Comparison of ENCODE assay signal across 8 mouse cellular contexts in the genomic region with DNA sequence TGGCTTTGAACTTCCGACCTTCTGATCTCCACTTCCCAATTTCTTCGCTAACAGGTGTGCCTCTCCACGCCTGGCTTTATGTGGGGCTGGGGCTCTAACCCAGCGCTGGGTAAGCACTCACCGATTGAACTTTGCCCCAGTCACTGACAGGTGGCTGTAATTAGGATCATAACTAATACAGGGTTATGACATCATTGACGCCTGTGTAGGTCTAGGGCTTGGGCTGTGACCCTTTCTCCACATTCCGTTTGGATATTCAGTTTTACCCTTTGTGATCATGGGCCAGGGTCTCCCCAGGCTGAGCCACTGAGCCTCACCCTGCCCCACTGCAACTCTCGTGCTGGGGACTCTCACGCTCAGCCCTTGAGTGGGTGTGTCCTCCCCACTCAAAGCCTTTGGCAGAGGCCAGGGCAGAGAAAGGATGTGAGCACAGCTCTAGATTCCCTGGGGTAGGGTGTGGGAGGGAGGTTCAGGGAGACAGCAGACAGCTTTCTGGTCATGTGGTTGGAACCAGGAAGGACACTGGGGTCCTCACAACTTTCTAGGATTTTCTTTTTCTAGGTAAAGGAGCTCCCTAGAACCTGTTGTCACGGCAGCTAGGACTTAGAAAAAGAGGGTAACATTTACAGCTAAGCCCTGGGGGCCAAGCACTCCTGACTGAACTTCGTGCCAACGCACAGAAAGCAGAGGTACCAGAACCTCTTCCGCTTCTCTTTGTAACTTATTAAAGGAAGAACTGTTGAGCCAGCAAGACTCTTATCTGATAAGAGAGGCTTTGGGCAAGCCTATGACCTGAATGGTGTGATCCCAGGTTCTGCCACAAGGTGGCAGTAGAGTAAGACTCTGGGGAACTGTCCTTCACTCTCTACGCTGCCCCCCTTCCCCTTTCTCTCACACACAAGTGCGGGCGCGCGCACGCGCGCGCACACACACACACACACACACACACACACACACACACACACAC. TPM values are rescaled to one million over a fixed set of nuclear protein-coding genes. Genes with fewer than 3 reads are reported as not detected.
DNase-seq lines count a peak whose midpoint lies in the region; ATAC-seq and TF ChIP-seq lines count a peak whose summit lies in the region.

No protein-coding gene starts in this region.

- H3K27me3 ChIP-seq in heart, embryonic 14.5 days (ENCODE audit: control insufficient read depth, insufficient read depth, low read length) = no peaks in the 10 kb centered on the region
- no peaks in the 10 kb centered on the region for H3K27me3 ChIP-seq in liver, embryonic 14.5 days (ENCODE audit: control insufficient read depth, insufficient read depth, low read length)
- no peaks in the 10 kb centered on the region for H3K27me3 ChIP-seq in neural tube, embryonic 11.5 days (ENCODE audit: control insufficient read depth, insufficient read depth, low read length)
- no peaks in the 10 kb centered on the region for H3K27me3 ChIP-seq in stomach, embryonic 16.5 days (ENCODE audit: control insufficient read depth, insufficient read depth, low read length)

- peaks cover 0 to 5% of the 10 kb centered on the region in 2 experiments; a peak in 1 of 4 replicates for H3K4me1 ChIP-seq in heart, embryonic 14.5 days (ENCODE audit: control insufficient read depth in 2 of 2, insufficient read depth in 2 of 2, low read length in 2 of 2)
- H3K4me1 ChIP-seq in liver, embryonic 14.5 days (replicated peaks; ENCODE audit: control insufficient read depth in 2 of 2, insufficient read depth in 2 of 2, low read length in 1 of 2) = peaks cover 0 to 3% of the 10 kb centered on the region in 2 experiments; a peak in 1 of 4 replicates
- no peaks in the 10 kb centered on the region for H3K4me1 ChIP-seq in neural tube, embryonic 11.5 days (ENCODE audit: control insufficient read depth, insufficient read depth, low read length)
- H3K4me1 ChIP-seq in stomach, embryonic 16.5 days (ENCODE audit: control insufficient read depth, insufficient read depth, low read length) = peaks cover 5% of the 10 kb centered on the region; the same call in 1 of the 2 replicates

- WGBS in heart, embryonic 14.5 days = 52% methylated on average over 14 of the region's 22 CpGs
- 39% methylated on average over 18 of the region's 22 CpGs for WGBS in liver, embryonic 14.5 days (ENCODE audit: insufficient replicate concordance)
- WGBS in neural tube, embryonic 11.5 days = 41% methylated on average over 21 of the region's 22 CpGs
- WGBS in stomach, embryonic 16.5 days = 29% methylated on average over 22 of the region's 22 CpGs

- no peak overlapping the region for H3K4me3 ChIP-seq in heart, embryonic 14.5 days (ENCODE audit: control insufficient read depth in 1 of 2, insufficient read depth in 1 of 2, low read depth in 1 of 2, low read length in 2 of 2)
- H3K4me3 ChIP-seq in liver, embryonic 14.5 days (ENCODE audit: insufficient read depth in 1 of 2, low read depth in 2 of 2, low read length in 2 of 2) = no peak overlapping the region
- no peak overlapping the region for H3K4me3 ChIP-seq in neural tube, embryonic 11.5 days (ENCODE audit: low read depth, low read length)
- H3K4me3 ChIP-seq in stomach, embryonic 16.5 days (replicated peaks; ENCODE audit: low read length) = no peak overlapping the region

- peak; percentile 88 for TF ChIP-seq CTCF in liver, embryonic 14.5 days (IDR thresholded peaks at IDR 0.05; ENCODE audit: low read depth)

- H3K27ac ChIP-seq in heart, embryonic 14.5 days (replicated peaks in 1 of 2; ENCODE audit: control insufficient read depth in 1 of 2, insufficient read depth in 1 of 2, low read depth in 2 of 2, low read length in 2 of 2) = no peak overlapping the region
- H3K27ac ChIP-seq in liver, embryonic 14.5 days = no peak overlapping the region
- H3K27ac ChIP-seq in neural tube, embryonic 11.5 days (ENCODE audit: low read depth, low read length) = no peak overlapping the region
- peak overlapping the region; percentile 55; the same call in 1 of the 2 replicates for H3K27ac ChIP-seq in stomach, embryonic 16.5 days (ENCODE audit: low read length)

- H3K9me3 ChIP-seq in heart, embryonic 14.5 days (ENCODE audit: control insufficient read depth, low read length) = no peaks in the 10 kb centered on the region
- H3K9me3 ChIP-seq in liver, embryonic 14.5 days (ENCODE audit: control insufficient read depth, low read length) = no peaks in the 10 kb centered on the region
- H3K9me3 ChIP-seq in neural tube, embryonic 11.5 days (ENCODE audit: control insufficient read depth, low read length) = no peaks in the 10 kb centered on the region
- no peaks in the 10 kb centered on the region for H3K9me3 ChIP-seq in stomach, embryonic 16.5 days (replicated peaks; ENCODE audit: control insufficient read depth, low read length)

- ATAC-seq in heart, embryonic 14.5 days (ENCODE audit: insufficient number of reproducible peaks, insufficient read depth, low FRiP score, low read depth) = peak; percentile 24; the same call in 1 of the 2 replicates
- ATAC-seq in liver, embryonic 14.5 days (ENCODE audit: insufficient read depth) = peak; percentile 44; the same call in 1 of the 2 replicates
- ATAC-seq in neural tube, embryonic 11.5 days (ENCODE audit: insufficient read depth, low FRiP score, low TSS enrichment) = peak; percentile 35
- ATAC-seq in stomach, embryonic 16.5 days (ENCODE audit: insufficient read depth, low FRiP score) = peak; percentile 54

- peak; percentile 92 for DNase-seq in CD4-positive, CD25-positive, alpha-beta regulatory T cell, adult 2 months (ENCODE audit: low read depth, low spot score)
- peak; percentile 50 for DNase-seq in brain, embryonic 18.5 days (ENCODE audit: low read depth, low spot score)
- peak; percentile 42 for DNase-seq in fat pad, adult 2 months (ENCODE audit: extremely low read depth, low read depth, low spot score)
- peak; percentile 89 for DNase-seq in kidney, postnatal 14 days
- peak; percentile 65 to 74 (median 73) for DNase-seq in liver, embryonic 14.5 days (ENCODE audit: low read depth in 3 of 3, low spot score in 3 of 3)
- DNase-seq in neural tube, embryonic 11.5 days (ENCODE audit: low spot score) = peak; percentile 85

- H3K36me3 ChIP-seq in heart, embryonic 14.5 days (ENCODE audit: control insufficient read depth, insufficient read depth, low read length) = no peaks in the 10 kb centered on the region
- no peaks in the 10 kb centered on the region for H3K36me3 ChIP-seq in liver, embryonic 14.5 days (replicated peaks; ENCODE audit: control insufficient read depth, insufficient read depth, low read depth)
- no peaks in the 10 kb centered on the region for H3K36me3 ChIP-seq in neural tube, embryonic 11.5 days (ENCODE audit: control insufficient read depth, insufficient read depth, low read length)
- H3K36me3 ChIP-seq in stomach, embryonic 16.5 days (ENCODE audit: control insufficient read depth, insufficient read depth, low read length) = no peaks in the 10 kb centered on the region

- H3K4me2 ChIP-seq in heart, embryonic 14.5 days (ENCODE audit: low read length) = no peak overlapping the region
- no peak overlapping the region for H3K4me2 ChIP-seq in liver, embryonic 14.5 days (ENCODE audit: low read depth)
- peak overlapping the region; percentile 22; the same call in 1 of the 2 replicates for H3K4me2 ChIP-seq in neural tube, embryonic 11.5 days (ENCODE audit: low read depth)
- H3K4me2 ChIP-seq in stomach, embryonic 16.5 days (ENCODE audit: low read depth, low read length) = no peak overlapping the region; the same call in 1 of the 2 replicates

- TF ChIP-seq EP300 in liver, embryonic 14.5 days (IDR thresholded peaks at IDR 0.05; ENCODE audit: low read depth) = no peak

- no peak overlapping the region for H3K9ac ChIP-seq in heart, embryonic 14.5 days (ENCODE audit: low read length)
- no peak overlapping the region for H3K9ac ChIP-seq in liver, embryonic 14.5 days (replicated peaks)
- H3K9ac ChIP-seq in neural tube, embryonic 11.5 days (ENCODE audit: low read length) = no peak overlapping the region; the same call in 1 of the 2 replicates
- no peak overlapping the region for H3K9ac ChIP-seq in stomach, embryonic 16.5 days (ENCODE audit: low read length)

RNA-seq across cellular contexts. Expression of gene Chaf1b, which starts 34.3 kb away (rescaled TPM):
- polyA plus RNA-seq in heart, embryonic 14.5 days (2014; fragmentation: Nextera tagmentation; extraction: Ambion mirVana) = 39.0 and 41.1 TPM in 2 replicates
- 22.8 and 24.3 TPM in 2 replicates for polyA plus RNA-seq in liver, embryonic 14.5 days (2012; rRNA removed)
- polyA plus RNA-seq in liver, embryonic 14.5 days (2014; fragmentation: Nextera tagmentation; extraction: Ambion mirVana) = 55.0 and 56.2 TPM in 2 replicates
- 80.9 and 87.2 TPM in 2 replicates for polyA plus RNA-seq in neural tube, embryonic 11.5 days (2014; fragmentation: Nextera tagmentation; extraction: Ambion mirVana)
- polyA plus RNA-seq in stomach, embryonic 16.5 days (2015; fragmentation: Nextera tagmentation; extraction: Ambion mirVana) = 42.9 and 45.8 TPM in 2 replicates

Comparison
In these comparisons a context has a peak if more than half of its experiments do, and no peak if none do; other contexts are left out.
1. DNase-seq: peak in every context shown above with its lines; median percentile 92 in CD4-positive, CD25-positive, alpha-beta regulatory T cell, adult 2 months; 89 in kidney, postnatal 14 days; 85 in neural tube, embryonic 11.5 days; 73 in liver, embryonic 14.5 days; 50 in brain, embryonic 18.5 days; 42 in fat pad, adult 2 months.